Comparison of ENCODE assay signal across 8 mouse cellular contexts in genomic region chr10:79793051-79793737, GRCm38 (mm10). TPM values are rescaled to one million over a fixed set of nuclear protein-coding genes. Genes with fewer than 3 reads are reported as not detected.
DNase-seq lines count a peak whose midpoint lies in the region; ATAC-seq and TF ChIP-seq lines count a peak whose summit lies in the region.

Gene Palm, plus strand, starts transcription at chr10:79793572.

- no peak for TF ChIP-seq EP300 in lung, postnatal 0 days (IDR thresholded peaks at IDR 0.05)

- peak within 1 kb of the TSS; percentile 92 for H3K27ac ChIP-seq in cerebellum, adult 2 months (ENCODE audit: insufficient read depth, low read length)
- H3K27ac ChIP-seq in hindbrain, embryonic 10.5 days, result peak within 1 kb of the TSS; percentile 99
- H3K27ac ChIP-seq in lung, postnatal 0 days (ENCODE audit: low read length), result peak within 1 kb of the TSS; percentile 51; the same call in 1 of the 2 replicates

- H3K9me3 ChIP-seq in G1E (replicated peaks), result 0 out of 2 replicates have a peak, but pooled peaks cover 2% of the 10 kb centered on the region
- H3K9me3 ChIP-seq in hindbrain, embryonic 10.5 days, result no peaks in the 10 kb centered on the region
- no peaks in the 10 kb centered on the region for H3K9me3 ChIP-seq in lung, postnatal 0 days (ENCODE audit: low read length)

- no peaks in the 10 kb centered on the region for H3K36me3 ChIP-seq in G1E (replicated peaks)
- H3K36me3 ChIP-seq in hindbrain, embryonic 10.5 days, result peaks cover 7% of the 10 kb centered on the region
- no peaks in the 10 kb centered on the region for H3K36me3 ChIP-seq in lung, postnatal 0 days (ENCODE audit: insufficient read depth, low read length)

- DNase-seq in G1E (ENCODE audit: low spot score), result peak; percentile 68
- peak; percentile 81 to 89 for DNase-seq in cerebellum, adult 2 months
- DNase-seq in hindbrain, embryonic 10.5 days (ENCODE audit: low spot score), result peak; percentile 82
- peak; percentile 84 to 91 for DNase-seq in layer of hippocampus, postnatal 10 days (ENCODE audit: low spot score in 2 of 2)
- peak; percentile 69 for DNase-seq in lung, postnatal 0 days (ENCODE audit: low spot score)
- DNase-seq in ovary, postnatal 10 days (ENCODE audit: low spot score), result peak; percentile 69
- peak; percentile 83 for DNase-seq in thymus, postnatal 0 days (ENCODE audit: low spot score)

- peaks cover 37% of the 10 kb centered on the region for H3K4me1 ChIP-seq in G1E (ENCODE audit: insufficient read depth, low read depth, low read length)
- peaks cover 9% of the 10 kb centered on the region; the same call in 1 of the 2 replicates for H3K4me1 ChIP-seq in cerebellum, adult 2 months (ENCODE audit: control insufficient read depth, insufficient read depth, low read length)
- peaks cover 44% of the 10 kb centered on the region for H3K4me1 ChIP-seq in hindbrain, embryonic 10.5 days (replicated peaks)
- H3K4me1 ChIP-seq in lung, postnatal 0 days (ENCODE audit: insufficient read depth, low read depth, low read length), result peaks cover 10% of the 10 kb centered on the region; the same call in 1 of the 2 replicates

- 5% methylated on average over 51 of the region's 51 CpGs for WGBS in cerebellum, adult 2 months
- WGBS in hindbrain, embryonic 10.5 days, result 5% methylated on average over 51 of the region's 51 CpGs
- 6% methylated on average over 39 of the region's 51 CpGs for WGBS in lung, postnatal 0 days

- H3K27me3 ChIP-seq in G1E (ENCODE audit: insufficient read depth, low read length), result peaks cover 46% of the 10 kb centered on the region
- H3K27me3 ChIP-seq in cerebellum, adult 2 months (ENCODE audit: control insufficient read depth, insufficient read depth, low read length), result no peaks in the 10 kb centered on the region
- H3K27me3 ChIP-seq in hindbrain, embryonic 10.5 days (ENCODE audit: insufficient read depth, poor library complexity, severe bottlenecking), result no peaks in the 10 kb centered on the region
- H3K27me3 ChIP-seq in lung, postnatal 0 days (replicated peaks; ENCODE audit: insufficient read depth, low read length), result no peaks in the 10 kb centered on the region

- H3K4me3 ChIP-seq in G1E (ENCODE audit: low read depth, low read length), result peak within 1 kb of the TSS; percentile 70
- peak within 1 kb of the TSS; percentile 93 for H3K4me3 ChIP-seq in cerebellum, adult 2 months (replicated peaks; ENCODE audit: insufficient read depth, low read depth, low read length)
- H3K4me3 ChIP-seq in hindbrain, embryonic 10.5 days, result peak within 1 kb of the TSS; percentile 96
- H3K4me3 ChIP-seq in lung, postnatal 0 days (ENCODE audit: low read depth, low read length), result peak within 1 kb of the TSS; percentile 73

- H3K9ac ChIP-seq in lung, postnatal 0 days (replicated peaks; ENCODE audit: low read depth), result peak within 1 kb of the TSS; percentile 48

- TF ChIP-seq POLR2A in cerebellum, adult 2 months (IDR thresholded peaks at IDR 0.05; ENCODE audit: borderline replicate concordance, insufficient read depth, low read length), result no peak

- no peak for ATAC-seq in G1E (ENCODE audit: extremely low read depth, insufficient number of reproducible peaks, low FRiP score, poor library complexity, severe bottlenecking)
- peak; percentile 58 for ATAC-seq in frontal cortex, adult (ENCODE audit: low TSS enrichment)
- ATAC-seq in lung, postnatal 0 days, result peak; percentile 67

- peak; percentile 60; the same call in 1 of the 2 replicates for TF ChIP-seq CTCF in G1E (IDR thresholded peaks at IDR 0.05; ENCODE audit: low read depth, low read length)
- peak; percentile 83 for TF ChIP-seq CTCF in cerebellum, adult 2 months (IDR thresholded peaks at IDR 0.05; ENCODE audit: borderline replicate concordance, insufficient read depth, low read depth, low read length)
- TF ChIP-seq CTCF in lung, postnatal 0 days (IDR thresholded peaks at IDR 0.05), result peak; percentile 83

- H3K4me2 ChIP-seq in lung, postnatal 0 days (replicated peaks; ENCODE audit: low read depth, low read length), result peak within 1 kb of the TSS; percentile 93

RNA-seq across cellular contexts. Expression of gene Palm, which starts in this region (rescaled TPM):
- not detected in 2 replicates for total RNA-seq in G1E (2014; fragmentation: Nextera tagmentation)
- 0.11 and 0.17 TPM in 2 replicates for total RNA-seq in G1E (2017)
- polyA plus RNA-seq in G1E (2012), result 0.42 and 0.44 TPM in 2 replicates
- polyA plus RNA-seq in cerebellum, adult 2 months (2012; rRNA removed), result 140 and 143 TPM in 2 replicates
- polyA plus RNA-seq in hindbrain, embryonic 10.5 days (2016; fragmentation: Nextera tagmentation; extraction: Ambion mirVana), result 142 and 175 TPM in 2 replicates
- 100 to 1,000 TPM; 392 to 395 TPM for total RNA-seq in layer of hippocampus, postnatal 10 days (2021)
- polyA plus RNA-seq in lung, postnatal 0 days (2015; fragmentation: Nextera tagmentation; extraction: Ambion mirVana), result 29.6 and 30.8 TPM in 2 replicates
- 50.5 and 51.3 TPM in 2 replicates for polyA plus RNA-seq in thymus, postnatal 0 days (2015; fragmentation: Nextera tagmentation; extraction: Ambion mirVana)

Comparison
In these comparisons a context has a peak if more than half of its experiments do, and no peak if none do; other contexts are left out.
1. RNA of gene Palm (total RNA-seq): 392 to 395 TPM in layer of hippocampus, postnatal 10 days; 0.11 to 0.17 TPM in G1E; every median in the first group is over 100 times any median in the second.
2. RNA of gene Palm (polyA plus RNA-seq): 142 to 175 TPM in hindbrain, embryonic 10.5 days, 140 to 143 TPM in cerebellum, adult 2 months, 50.5 to 51.3 TPM in thymus, postnatal 0 days and 29.6 to 30.8 TPM in lung, postnatal 0 days; 0.42 to 0.44 TPM in G1E; every median in the first group is over 10 times any median in the second.
3. Peak in DNase-seq and H3K4me3 ChIP-seq in G1E; RNA of the gene not detected or under 1 TPM.
4. Peak in every context shown above with its lines, with median percentiles within 50 percentile points of each other: DNase-seq, H3K4me3 ChIP-seq, CTCF ChIP-seq and H3K27ac ChIP-seq.